In genomic region chr7:141191796-141192685, GRCm38 (mm10) we compare ENCODE assay signal across 9 mouse cellular contexts. TPM values are rescaled to one million over a fixed set of nuclear protein-coding genes. Genes with fewer than 3 reads are reported as not detected.
DNase-seq lines count a peak whose midpoint lies in the region; ATAC-seq and TF ChIP-seq lines count a peak whose summit lies in the region.
"Had no signal": no experiment of that assay in that cellular context is flagged by ENCODE, and none has a peak within 500 bp of the region (broad histone marks: within the 10 kb centered on the region; RNA-seq: fewer than 3 reads in every experiment).

No protein-coding gene starts in this region.

- no peak overlapping the region; the same call in 1 of the 2 replicates for H3K4me3 ChIP-seq in kidney, embryonic 16.5 days (ENCODE audit: low read length)
- no peak overlapping the region for H3K4me3 ChIP-seq in kidney, adult 2 months (ENCODE audit: insufficient read depth, low read depth, low read length)
- H3K4me3 ChIP-seq in forebrain, embryonic 11.5 days (ENCODE audit: low read depth, low read length), result no peak overlapping the region; the same call in 1 of the 2 replicates
- H3K4me3 ChIP-seq in intestine, postnatal 0 days (ENCODE audit: low read depth, low read length), result no peak overlapping the region
- no peak overlapping the region for H3K4me3 ChIP-seq in neural tube, embryonic 12.5 days

- DNase-seq in kidney, adult 2 months, result no peak
- DNase-seq in forebrain, embryonic 11.5 days (ENCODE audit: low spot score), result no peak
- no peak for DNase-seq in right cerebral cortex, adult 18-20 months
- no peak for DNase-seq in left cerebral cortex, adult 9 months (ENCODE audit: low spot score in 2 of 2)
- no peak for DNase-seq in adrenal gland, postnatal 4 days (ENCODE audit: low spot score in 2 of 2)
- DNase-seq: thymus, postnatal 14 days had no signal

- 87% methylated on average over 24 of the region's 24 CpGs for WGBS in kidney, embryonic 16.5 days
- WGBS in kidney, adult 2 months, result 83% methylated on average over 24 of the region's 24 CpGs
- WGBS in forebrain, embryonic 11.5 days, result 91% methylated on average over 24 of the region's 24 CpGs
- 88% methylated on average over 24 of the region's 24 CpGs for WGBS in intestine, postnatal 0 days
- 93% methylated on average over 24 of the region's 24 CpGs for WGBS in neural tube, embryonic 12.5 days

- H3K36me3 ChIP-seq in kidney, embryonic 16.5 days (ENCODE audit: insufficient read depth, low read length), result peaks cover 34% of the 10 kb centered on the region
- H3K36me3 ChIP-seq in kidney, adult 2 months (ENCODE audit: control insufficient read depth, insufficient read depth, low read length), result peaks cover 2% of the 10 kb centered on the region; the same call in 1 of the 2 replicates
- 0 out of 2 replicates have a peak, but pooled peaks cover 2% of the 10 kb centered on the region for H3K36me3 ChIP-seq in forebrain, embryonic 11.5 days (ENCODE audit: control insufficient read depth, insufficient read depth, low read length)
- peaks cover 31% of the 10 kb centered on the region for H3K36me3 ChIP-seq in intestine, postnatal 0 days (ENCODE audit: control insufficient read depth, insufficient read depth)
- peaks cover 37% of the 10 kb centered on the region for H3K36me3 ChIP-seq in neural tube, embryonic 12.5 days

- ATAC-seq in kidney, embryonic 16.5 days (ENCODE audit: low FRiP score, low TSS enrichment), result no peak
- no peak for ATAC-seq in forebrain, embryonic 11.5 days (replicated peaks; ENCODE audit: low FRiP score)
- no peak for ATAC-seq in intestine, postnatal 0 days
- no peak for ATAC-seq in neural tube, embryonic 12.5 days (ENCODE audit: low FRiP score, low read depth)

- H3K9me3 ChIP-seq in kidney, embryonic 16.5 days (ENCODE audit: low read length), result no peaks in the 10 kb centered on the region
- no peaks in the 10 kb centered on the region for H3K9me3 ChIP-seq in forebrain, embryonic 11.5 days (ENCODE audit: control insufficient read depth, low read length)
- H3K9me3 ChIP-seq in intestine, postnatal 0 days (ENCODE audit: control insufficient read depth), result no peaks in the 10 kb centered on the region
- no peaks in the 10 kb centered on the region for H3K9me3 ChIP-seq in neural tube, embryonic 12.5 days

- no peak for TF ChIP-seq CTCF in kidney, adult 2 months (conservative IDR thresholded peaks at IDR 0.05; ENCODE audit: insufficient read depth, insufficient read length, low read depth, low read length)
- no peak for TF ChIP-seq CTCF in intestine, postnatal 0 days (IDR thresholded peaks at IDR 0.05; ENCODE audit: low read depth)

- no peak overlapping the region for H3K27ac ChIP-seq in kidney, embryonic 16.5 days (ENCODE audit: low read length)
- no peak overlapping the region for H3K27ac ChIP-seq in kidney, adult 2 months (ENCODE audit: insufficient read depth, low read depth, low read length)
- no peak overlapping the region for H3K27ac ChIP-seq in forebrain, embryonic 11.5 days (ENCODE audit: low read depth, low read length)
- no peak overlapping the region; the same call in 1 of the 2 replicates for H3K27ac ChIP-seq in intestine, postnatal 0 days (ENCODE audit: low read depth, low read length)
- H3K27ac ChIP-seq in neural tube, embryonic 12.5 days, result no peak overlapping the region

- peak overlapping the region; percentile 17; the same call in 1 of the 2 replicates for H3K9ac ChIP-seq in kidney, embryonic 16.5 days (replicated peaks; ENCODE audit: low read length)
- no peak overlapping the region; the same call in 1 of the 2 replicates for H3K9ac ChIP-seq in forebrain, embryonic 11.5 days (ENCODE audit: low read length)
- H3K9ac ChIP-seq in intestine, postnatal 0 days (ENCODE audit: low read depth, low read length), result no peak overlapping the region
- H3K9ac ChIP-seq in neural tube, embryonic 12.5 days, result peak overlapping the region; percentile 93

- peaks cover 25% of the 10 kb centered on the region for H3K4me1 ChIP-seq in kidney, embryonic 16.5 days (ENCODE audit: insufficient read depth, low read length)
- peaks cover 8% of the 10 kb centered on the region; the same call in 1 of the 2 replicates for H3K4me1 ChIP-seq in kidney, adult 2 months (ENCODE audit: control insufficient read depth, insufficient read depth, low read length)
- peaks cover 10% of the 10 kb centered on the region for H3K4me1 ChIP-seq in forebrain, embryonic 11.5 days (replicated peaks; ENCODE audit: control insufficient read depth, insufficient read depth, low read length)
- peaks cover 6% of the 10 kb centered on the region; the same call in 1 of the 2 replicates for H3K4me1 ChIP-seq in intestine, postnatal 0 days (replicated peaks; ENCODE audit: control insufficient read depth, insufficient read depth, low read length)
- H3K4me1 ChIP-seq in neural tube, embryonic 12.5 days, result peaks cover 21% of the 10 kb centered on the region

- H3K27me3 ChIP-seq in kidney, embryonic 16.5 days (ENCODE audit: insufficient read depth, low read length), result no peaks in the 10 kb centered on the region
- no peaks in the 10 kb centered on the region for H3K27me3 ChIP-seq in kidney, adult 2 months (replicated peaks; ENCODE audit: control insufficient read depth, insufficient read depth, low read length)
- H3K27me3 ChIP-seq in forebrain, embryonic 11.5 days (ENCODE audit: control insufficient read depth, insufficient read depth, low read length), result no peaks in the 10 kb centered on the region
- no peaks in the 10 kb centered on the region for H3K27me3 ChIP-seq in intestine, postnatal 0 days (replicated peaks; ENCODE audit: control insufficient read depth, insufficient read depth, low read length)
- H3K27me3 ChIP-seq in neural tube, embryonic 12.5 days (replicated peaks), result no peaks in the 10 kb centered on the region

- H3K4me2 ChIP-seq in kidney, embryonic 16.5 days (replicated peaks; ENCODE audit: low read depth, low read length), result peak overlapping the region; percentile 97
- peak overlapping the region; percentile 97; the same call in 1 of the 2 replicates for H3K4me2 ChIP-seq in forebrain, embryonic 11.5 days (ENCODE audit: low read depth, low read length, severe bottlenecking)
- peak overlapping the region; percentile 87; the same call in 1 of the 2 replicates for H3K4me2 ChIP-seq in intestine, postnatal 0 days (replicated peaks; ENCODE audit: low read depth)
- H3K4me2 ChIP-seq in neural tube, embryonic 12.5 days (replicated peaks), result peak overlapping the region; percentile 97

- TF ChIP-seq POLR2A in kidney, adult 2 months (IDR thresholded peaks at IDR 0.05; ENCODE audit: low read depth, low read length), result no peak

RNA-seq across cellular contexts. Expression of gene Hras, which starts 1.8 kb away (rescaled TPM):
- polyA plus RNA-seq in kidney, embryonic 16.5 days (2015; fragmentation: Nextera tagmentation; extraction: Ambion mirVana), result 40.3 and 78.3 TPM in 2 replicates
- 93.5 and 96.0 TPM in 2 replicates for polyA plus RNA-seq in kidney, adult 2 months (2012; rRNA removed)
- polyA plus RNA-seq in forebrain, embryonic 11.5 days (2014; fragmentation: Nextera tagmentation; extraction: Ambion mirVana), result 87.5 and 116 TPM in 2 replicates
- 71.8 and 72.3 TPM in 2 replicates for polyA plus RNA-seq in intestine, postnatal 0 days (2015; fragmentation: Nextera tagmentation; extraction: Ambion mirVana)
- 114 and 121 TPM in 2 replicates for polyA plus RNA-seq in neural tube, embryonic 12.5 days (2016; fragmentation: Nextera tagmentation; extraction: Ambion mirVana)
- 10 to 100 TPM; 88.5 to 96.4 TPM for total RNA-seq in adrenal gland, postnatal 4 days (2021)

RNA-seq across cellular contexts. Expression of gene Lrrc56, which starts 1.9 kb away (rescaled TPM):
- polyA plus RNA-seq in kidney, embryonic 16.5 days (2015; fragmentation: Nextera tagmentation; extraction: Ambion mirVana), result 13.5 and 15.1 TPM in 2 replicates
- 9.6 and 13.5 TPM in 2 replicates for polyA plus RNA-seq in kidney, adult 2 months (2012; rRNA removed)
- 14.0 and 16.1 TPM in 2 replicates for polyA plus RNA-seq in forebrain, embryonic 11.5 days (2014; fragmentation: Nextera tagmentation; extraction: Ambion mirVana)
- 3.2 and 3.7 TPM in 2 replicates for polyA plus RNA-seq in intestine, postnatal 0 days (2015; fragmentation: Nextera tagmentation; extraction: Ambion mirVana)
- 11.2 TPM in 2 replicates for polyA plus RNA-seq in neural tube, embryonic 12.5 days (2016; fragmentation: Nextera tagmentation; extraction: Ambion mirVana)
- 1 to 10 TPM; 8.8 to 9.9 TPM for total RNA-seq in adrenal gland, postnatal 4 days (2021)

RNA-seq across cellular contexts. Expression of gene Rnh1, which starts 19.4 kb away (rescaled TPM):
- polyA plus RNA-seq in kidney, embryonic 16.5 days (2015; fragmentation: Nextera tagmentation; extraction: Ambion mirVana), result 141 and 155 TPM in 2 replicates
- polyA plus RNA-seq in kidney, adult 2 months (2012; rRNA removed), result 159 and 190 TPM in 2 replicates
- 56.7 and 65.2 TPM in 2 replicates for polyA plus RNA-seq in forebrain, embryonic 11.5 days (2014; fragmentation: Nextera tagmentation; extraction: Ambion mirVana)
- polyA plus RNA-seq in intestine, postnatal 0 days (2015; fragmentation: Nextera tagmentation; extraction: Ambion mirVana), result 133 and 141 TPM in 2 replicates
- polyA plus RNA-seq in neural tube, embryonic 12.5 days (2016; fragmentation: Nextera tagmentation; extraction: Ambion mirVana), result 56.9 and 60.9 TPM in 2 replicates
- 100 to 1,000 TPM; 179 to 186 TPM for total RNA-seq in adrenal gland, postnatal 4 days (2021)

RNA-seq across cellular contexts. Expression of gene Lmntd2, which starts 21.8 kb away (rescaled TPM):
- polyA plus RNA-seq in kidney, embryonic 16.5 days (2015; fragmentation: Nextera tagmentation; extraction: Ambion mirVana), result 3.9 and 4.4 TPM in 2 replicates
- 5.7 and 6.0 TPM in 2 replicates for polyA plus RNA-seq in kidney, adult 2 months (2012; rRNA removed)
- polyA plus RNA-seq in forebrain, embryonic 11.5 days (2014; fragmentation: Nextera tagmentation; extraction: Ambion mirVana), result 3.3 TPM in 2 replicates
- 2.7 and 3.4 TPM in 2 replicates for polyA plus RNA-seq in intestine, postnatal 0 days (2015; fragmentation: Nextera tagmentation; extraction: Ambion mirVana)
- 2.5 and 3.8 TPM in 2 replicates for polyA plus RNA-seq in neural tube, embryonic 12.5 days (2016; fragmentation: Nextera tagmentation; extraction: Ambion mirVana)
- total RNA-seq in adrenal gland, postnatal 4 days (2021), result 1 to 10 TPM in 1 of 2 experiments, under 1 TPM in 1; 0.82 to 1.0 TPM

RNA-seq across cellular contexts. Expression of gene Rassf7, which starts 23.6 kb away (rescaled TPM):
- polyA plus RNA-seq in kidney, embryonic 16.5 days (2015; fragmentation: Nextera tagmentation; extraction: Ambion mirVana), result 76.3 and 78.3 TPM in 2 replicates
- 59.1 and 72.2 TPM in 2 replicates for polyA plus RNA-seq in kidney, adult 2 months (2012; rRNA removed)
- 47.4 and 49.3 TPM in 2 replicates for polyA plus RNA-seq in forebrain, embryonic 11.5 days (2014; fragmentation: Nextera tagmentation; extraction: Ambion mirVana)
- polyA plus RNA-seq in intestine, postnatal 0 days (2015; fragmentation: Nextera tagmentation; extraction: Ambion mirVana), result 47.6 and 52.7 TPM in 2 replicates
- 37.1 and 38.7 TPM in 2 replicates for polyA plus RNA-seq in neural tube, embryonic 12.5 days (2016; fragmentation: Nextera tagmentation; extraction: Ambion mirVana)
- 10 to 100 TPM; 14.7 to 15.1 TPM for total RNA-seq in adrenal gland, postnatal 4 days (2021)

Comparison
In these comparisons a context has a peak if more than half of its experiments do, and no peak if none do; other contexts are left out.
1. H3K9ac ChIP-seq: peak in kidney, embryonic 16.5 days (single experiment) and neural tube, embryonic 12.5 days (single experiment); none in forebrain, embryonic 11.5 days (single experiment) and intestine, postnatal 0 days (single experiment).
2. Peak in every context shown above with its lines, with median percentiles within 50 percentile points of each other: H3K4me2 ChIP-seq.